Mouse (Mus musculus): Measurements from ENCODE around the gene Ugt1a9. TPM values are rescaled to one million over a fixed set of nuclear protein-coding genes. Genes with fewer than 3 reads are reported as not detected.
A peak's percentile ranks its signal among the peaks of the same experiment; 100 is the strongest.
"Not testable (repeated sequence)": the region's sequence is repeated elsewhere in the genome, so short reads cannot be mapped to it uniquely, and the experiment has no call there.

Gene Ugt1a9
- total RNA-seq, 1 experiment from 2014 or later = 5.9 TPM

DNA sequence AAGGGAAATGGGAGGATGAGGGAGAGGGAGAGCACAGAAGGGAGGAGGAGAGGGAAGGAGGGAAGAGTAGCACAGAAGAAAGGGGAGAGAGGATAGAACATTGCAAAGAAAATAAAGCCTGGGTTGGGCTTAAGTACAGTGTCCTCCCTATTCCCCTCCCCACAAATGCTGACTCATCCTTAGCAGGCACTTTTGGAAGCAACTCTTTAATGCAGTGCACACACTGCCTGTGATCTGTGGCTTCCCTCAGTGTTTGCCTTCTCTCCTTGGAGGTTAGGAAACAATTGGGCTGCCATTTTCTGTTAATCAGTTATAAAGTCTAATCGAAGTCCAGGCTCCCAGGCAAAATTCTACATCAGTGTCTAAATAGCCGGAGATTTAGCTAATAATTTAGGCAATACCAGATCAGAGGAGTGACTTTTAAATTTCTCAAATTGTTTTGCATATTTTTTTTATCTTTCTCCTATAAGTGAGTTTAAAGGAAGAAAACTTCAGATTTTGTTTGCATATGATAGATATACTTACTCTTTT is 38.5 kb downstream of the Ugt1a9 start:
- not testable (repeated sequence) for DNase-seq

DNA sequence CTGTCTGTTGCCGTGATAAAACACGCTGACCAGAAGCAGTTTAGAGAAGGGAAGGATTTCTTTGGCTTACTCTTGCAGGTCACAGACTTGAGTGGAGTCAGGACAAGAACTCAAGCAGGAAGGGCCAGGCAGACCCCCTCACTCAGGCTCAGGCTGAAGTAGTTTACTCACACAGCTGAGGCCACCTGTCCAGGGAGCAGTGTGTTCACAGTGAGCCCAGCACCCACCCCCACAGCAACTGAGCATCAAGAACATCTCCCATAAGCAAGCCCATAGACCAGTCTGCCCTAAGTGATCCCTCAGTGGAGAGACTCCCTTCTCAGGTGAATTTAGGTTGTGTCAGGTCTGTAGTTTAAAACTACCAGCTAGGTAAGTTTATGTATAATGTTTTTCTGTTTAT is 39.0 kb downstream of the Ugt1a9 start:
- DNase-seq = not testable (repeated sequence)

DNA sequence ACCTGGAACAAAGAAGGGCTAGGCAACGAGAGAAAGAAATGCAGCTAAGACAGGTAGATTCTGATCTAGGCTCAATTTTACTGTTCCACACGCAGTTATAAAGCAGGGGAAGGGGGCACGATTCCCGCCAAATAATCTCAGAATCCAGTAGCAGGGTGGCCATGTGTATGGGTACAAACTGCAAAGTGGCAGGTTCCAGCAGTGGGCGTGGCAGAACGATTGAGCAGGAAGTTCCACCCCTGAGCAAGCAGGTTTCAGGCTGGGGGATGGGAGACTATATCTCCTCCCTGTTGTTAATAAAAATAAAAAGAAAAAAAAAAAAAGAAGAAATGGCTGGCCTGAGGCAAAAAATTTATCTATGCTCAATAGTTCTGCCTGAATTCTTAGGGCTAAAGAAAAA is 42.2 kb downstream of the Ugt1a9 start:
- not testable (repeated sequence) for DNase-seq

DNA sequence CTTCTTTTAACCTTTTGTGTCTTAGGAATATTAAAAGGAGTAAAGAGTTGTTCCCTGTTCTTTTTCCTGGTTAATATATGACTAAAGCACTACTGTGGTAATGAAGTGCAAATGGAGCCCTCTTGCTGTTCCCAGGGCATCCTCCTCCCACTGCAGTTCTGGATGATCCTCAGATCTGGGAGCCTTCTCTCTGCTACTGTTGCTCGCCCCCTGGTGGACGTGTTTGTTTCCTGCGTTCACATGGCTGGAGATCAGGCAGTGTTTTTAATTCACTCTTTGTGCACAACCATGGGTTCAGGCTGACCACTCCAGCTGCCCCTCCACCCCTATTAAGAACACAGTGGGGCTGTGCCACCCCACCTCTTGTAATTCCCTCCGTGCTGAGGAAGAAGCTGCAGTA is 50.0 kb downstream of the Ugt1a9 start:
- DNase-seq = not testable (repeated sequence)

DNA sequence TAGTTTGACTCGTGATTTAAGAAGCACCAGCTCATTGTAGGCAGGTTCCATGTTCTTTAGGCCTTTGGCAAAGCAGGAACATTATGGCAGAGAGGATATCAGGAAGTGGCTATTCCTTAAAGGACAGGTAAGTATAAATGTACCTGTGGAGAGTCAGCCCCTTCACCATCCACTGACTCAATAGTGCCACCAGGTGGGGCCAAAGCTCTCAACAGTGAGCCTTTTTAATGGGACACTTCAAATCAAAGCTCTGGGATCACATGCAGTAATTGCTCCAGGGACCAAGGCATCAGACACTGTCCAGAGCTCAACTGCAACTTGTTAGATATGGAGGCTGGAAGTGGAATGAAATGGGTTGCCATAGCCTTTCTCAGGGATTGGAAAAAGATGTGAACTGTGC is 50.9 kb downstream of the Ugt1a9 start:
- peak; percentile 34 for DNase-seq

DNA sequence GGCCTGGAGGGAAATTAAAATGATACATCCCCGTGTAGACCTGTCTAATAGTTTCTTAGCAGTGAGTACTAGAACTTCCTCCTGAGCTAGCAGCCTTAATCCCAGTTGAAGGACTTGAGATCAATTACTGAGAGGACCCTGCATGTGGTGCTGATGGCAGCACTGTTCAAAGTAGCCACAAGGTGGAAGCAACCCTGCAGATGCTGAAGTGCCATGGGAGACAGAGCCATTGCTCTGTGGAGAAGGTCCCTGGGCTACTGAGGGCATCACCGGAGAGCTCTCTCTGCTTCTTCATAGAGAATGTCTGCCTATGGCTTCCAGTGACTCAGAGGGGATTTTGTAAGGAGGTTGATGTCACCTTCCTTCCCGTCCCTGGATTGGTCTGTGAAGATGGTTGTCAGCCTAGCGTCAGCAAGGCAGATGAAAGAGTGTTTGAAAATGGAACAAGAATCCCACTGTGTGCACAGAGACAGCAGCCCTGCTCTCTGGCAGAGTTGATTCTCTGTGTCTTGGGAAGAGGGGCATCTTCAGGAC is 55.3 kb downstream of the Ugt1a9 start:
- not testable (repeated sequence) for DNase-seq

DNA sequence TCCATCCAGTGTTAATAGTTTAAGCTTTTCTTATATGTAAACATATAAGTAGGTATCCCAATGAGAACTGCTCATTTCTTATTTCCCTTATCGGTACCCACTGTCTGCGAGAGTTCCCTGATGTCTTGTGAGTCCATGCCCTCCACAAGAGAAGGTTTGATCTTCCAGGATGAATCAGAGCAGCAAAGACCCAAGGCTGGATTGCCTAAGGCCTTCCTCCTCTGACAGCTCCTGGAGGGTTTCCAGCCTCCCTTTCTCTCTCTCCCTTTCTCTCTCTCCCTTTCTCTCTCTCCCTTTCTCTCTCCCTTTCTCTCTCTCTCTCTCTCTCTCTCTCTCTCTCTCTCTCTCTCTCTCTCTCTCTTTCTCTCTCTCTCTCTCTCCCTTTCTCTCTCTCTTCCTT is 58.5 kb downstream of the Ugt1a9 start:
- DNase-seq = peak; percentile 55

DNA sequence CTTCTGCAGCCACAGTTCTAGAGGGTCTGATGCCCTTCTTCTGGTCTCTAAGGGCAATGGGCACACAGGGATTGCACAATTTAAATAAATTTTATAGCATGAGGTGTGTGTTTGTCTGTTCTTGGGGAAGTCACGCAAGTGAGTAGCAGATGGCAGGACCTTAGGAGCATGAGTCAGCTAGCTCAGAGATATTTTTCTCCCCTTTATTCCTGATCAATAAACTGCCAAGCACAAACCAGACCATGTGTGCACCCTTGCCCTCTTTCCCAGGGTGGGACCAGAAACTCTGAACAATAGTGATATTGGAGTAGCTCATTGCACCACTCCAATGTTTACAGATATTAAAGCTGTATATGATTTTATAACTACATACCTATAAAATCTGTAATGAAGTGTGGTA is 59.6 kb downstream of the Ugt1a9 start:
- DNase-seq = not testable (repeated sequence)

DNA sequence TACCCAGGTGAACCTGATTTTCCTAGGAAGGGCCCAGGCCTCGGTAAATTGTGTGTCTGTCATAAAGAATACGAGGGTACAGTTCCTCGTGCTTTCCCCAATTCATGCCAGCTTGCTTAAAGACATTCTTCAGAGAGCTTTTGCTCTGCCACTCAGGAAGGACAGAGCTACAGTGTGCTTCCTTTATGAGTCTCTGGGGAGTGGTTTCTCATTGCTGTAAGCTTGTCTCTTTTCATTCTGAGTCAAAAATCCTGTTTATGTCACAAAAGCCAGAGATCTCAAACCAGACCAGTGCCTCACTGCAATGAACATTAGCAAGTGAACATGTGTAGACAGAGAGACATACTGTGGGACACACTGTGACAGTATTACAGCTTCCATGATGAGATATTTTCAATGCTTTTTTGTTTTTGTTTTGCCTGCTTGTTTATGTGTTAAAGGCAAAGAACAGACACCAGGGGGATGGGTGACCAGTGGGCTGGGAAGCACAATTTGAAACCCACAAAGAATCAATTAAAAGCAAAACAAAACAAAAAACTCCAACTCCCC is 63.4 kb downstream of the Ugt1a9 start:
- no peak for DNase-seq

DNA sequence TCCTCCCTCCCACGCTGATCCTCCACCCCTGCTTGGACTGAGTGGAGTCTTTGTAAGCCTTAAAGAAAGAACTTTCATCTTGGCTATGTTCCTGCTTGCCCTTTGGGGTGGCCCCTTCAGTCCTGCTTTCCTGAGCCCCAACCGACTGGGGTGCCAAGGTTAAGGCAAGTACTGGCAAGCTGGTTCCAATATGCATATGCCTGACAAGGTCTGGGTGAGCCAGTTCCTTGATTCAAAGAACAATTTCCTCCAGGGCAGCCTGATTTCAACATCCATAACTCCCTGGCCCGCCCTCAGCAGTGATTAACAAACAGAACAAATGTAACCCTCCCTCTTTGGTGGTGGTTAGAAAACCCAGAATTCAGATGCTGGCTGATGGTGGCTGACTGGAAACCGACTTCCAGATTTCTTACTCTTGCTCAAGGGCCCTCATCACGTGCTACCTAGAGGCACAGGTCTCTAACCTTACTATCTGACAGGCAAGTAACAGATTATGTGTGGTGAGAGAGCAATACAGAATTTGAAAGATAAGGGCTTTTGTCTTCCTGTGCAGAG is 63.9 kb downstream of the Ugt1a9 start, which contains the start of gene Ugt1a6a:
Gene Ugt1a6a, plus strand, starts transcription at position 353 of the 555 bp plus-strand sequence.
- DNase-seq = peak; percentile 49

DNA sequence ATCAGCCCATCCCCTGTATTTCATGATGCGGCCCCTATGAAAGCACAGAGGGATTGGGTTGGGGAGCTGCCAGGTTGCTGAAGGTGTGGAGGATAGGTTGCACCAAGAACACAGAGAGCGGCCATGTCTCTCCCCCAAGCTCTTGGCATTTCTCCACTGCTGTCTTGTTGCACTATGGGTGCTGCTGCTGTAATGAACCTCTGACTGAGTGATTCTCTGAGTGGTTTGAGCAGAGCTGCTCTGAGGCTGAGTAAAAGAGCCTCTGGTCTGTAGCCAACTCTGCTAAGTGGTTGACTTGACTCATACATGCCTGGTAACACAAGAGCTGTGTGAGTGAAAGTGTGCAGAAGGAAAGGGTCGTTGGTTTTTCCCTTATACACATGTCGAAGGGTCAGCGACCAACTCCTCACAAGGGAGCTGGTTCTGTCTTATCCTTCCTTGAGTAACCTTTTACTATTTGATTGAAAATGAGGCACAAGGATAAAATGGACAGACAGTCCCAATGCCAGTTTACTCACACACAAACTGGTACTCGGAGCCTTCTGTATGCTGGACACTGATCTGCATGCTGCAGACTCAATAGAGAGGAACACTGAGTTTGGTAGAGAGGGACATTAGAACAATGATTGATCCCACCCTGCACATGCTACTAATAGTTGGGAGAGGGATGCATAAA is 64.8 kb downstream of the Ugt1a9 start:
- DNase-seq = not testable (repeated sequence)

DNA sequence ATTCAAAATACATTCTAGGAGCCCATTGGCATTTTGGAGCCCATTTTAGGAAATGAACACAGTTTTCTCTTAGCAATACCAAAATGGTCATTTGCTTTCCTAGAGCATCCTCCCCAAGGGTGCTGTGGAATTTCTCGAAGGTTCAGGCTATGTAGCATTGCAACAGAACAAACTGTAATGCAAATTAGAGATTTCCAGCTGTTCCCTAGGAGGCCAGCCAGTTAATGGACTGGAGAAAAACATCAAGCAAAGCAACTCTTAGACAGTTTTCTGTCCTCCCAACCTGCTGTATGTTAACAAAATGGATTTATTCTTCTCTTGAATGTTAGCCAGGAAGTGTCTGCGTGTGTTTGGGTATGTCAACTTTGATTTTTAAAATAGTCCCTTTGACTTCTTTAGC is 66.0 kb downstream of the Ugt1a9 start:
- DNase-seq = no peak

DNA sequence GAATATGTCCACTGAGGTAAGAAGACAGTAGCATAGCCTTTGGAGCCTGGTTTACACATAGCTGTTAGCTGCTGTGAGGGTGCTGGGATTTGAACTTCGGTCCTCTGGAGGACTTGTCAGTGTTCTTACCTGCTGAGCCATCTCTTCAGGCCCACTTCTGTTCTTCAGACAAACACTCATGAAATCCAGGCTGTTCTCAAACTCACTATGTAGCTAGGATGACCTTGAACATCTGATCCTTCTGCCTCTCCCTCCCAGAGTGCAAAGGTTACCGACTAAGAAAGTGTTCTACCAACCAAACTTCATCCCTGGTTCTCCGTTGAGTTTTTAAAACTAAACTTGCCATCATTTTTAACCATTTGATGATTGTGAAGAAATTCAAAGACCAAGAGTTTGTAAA is 66.7 kb downstream of the Ugt1a9 start:
- DNase-seq = no peak

DNA sequence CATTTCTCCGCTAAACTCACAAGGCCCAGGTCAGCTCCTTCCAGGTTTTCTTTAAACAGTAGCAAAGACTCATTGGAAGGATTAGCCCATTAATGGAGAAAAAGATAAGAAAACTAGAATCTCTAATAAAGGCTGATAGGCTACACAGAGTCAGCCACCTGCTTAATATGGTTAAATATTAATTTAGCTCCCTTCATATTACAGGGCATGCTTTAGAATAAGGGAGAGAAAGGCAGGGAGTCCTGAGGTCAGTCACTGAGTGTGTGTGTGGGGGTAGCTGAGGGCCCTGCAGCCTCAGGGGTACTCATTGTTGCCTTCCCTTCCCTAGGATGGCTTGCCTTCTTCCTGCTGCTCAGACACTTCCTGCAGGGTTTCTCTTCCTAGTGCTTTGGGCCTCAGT is 67.5 kb downstream of the Ugt1a9 start:
- DNase-seq = no peak

DNA sequence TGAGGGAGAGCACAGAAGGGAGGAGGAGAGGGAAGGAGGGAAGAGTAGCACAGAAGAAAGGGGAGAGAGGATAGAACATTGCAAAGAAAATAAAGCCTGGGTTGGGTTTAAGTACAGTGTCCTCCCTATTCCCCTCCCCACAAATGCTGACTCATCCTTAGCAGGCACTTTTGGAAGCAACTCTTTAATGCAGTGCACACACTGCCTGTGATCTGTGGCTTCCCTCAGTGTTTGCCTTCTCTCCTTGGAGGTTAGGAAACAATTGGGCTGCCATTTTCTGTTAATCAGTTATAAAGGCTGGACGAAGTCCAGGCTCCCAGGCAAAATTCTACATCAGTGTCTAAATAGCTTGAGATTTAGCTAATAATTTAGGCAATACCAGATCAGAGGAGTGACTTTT is 69.9 kb downstream of the Ugt1a9 start:
- DNase-seq = not testable (repeated sequence)

DNA sequence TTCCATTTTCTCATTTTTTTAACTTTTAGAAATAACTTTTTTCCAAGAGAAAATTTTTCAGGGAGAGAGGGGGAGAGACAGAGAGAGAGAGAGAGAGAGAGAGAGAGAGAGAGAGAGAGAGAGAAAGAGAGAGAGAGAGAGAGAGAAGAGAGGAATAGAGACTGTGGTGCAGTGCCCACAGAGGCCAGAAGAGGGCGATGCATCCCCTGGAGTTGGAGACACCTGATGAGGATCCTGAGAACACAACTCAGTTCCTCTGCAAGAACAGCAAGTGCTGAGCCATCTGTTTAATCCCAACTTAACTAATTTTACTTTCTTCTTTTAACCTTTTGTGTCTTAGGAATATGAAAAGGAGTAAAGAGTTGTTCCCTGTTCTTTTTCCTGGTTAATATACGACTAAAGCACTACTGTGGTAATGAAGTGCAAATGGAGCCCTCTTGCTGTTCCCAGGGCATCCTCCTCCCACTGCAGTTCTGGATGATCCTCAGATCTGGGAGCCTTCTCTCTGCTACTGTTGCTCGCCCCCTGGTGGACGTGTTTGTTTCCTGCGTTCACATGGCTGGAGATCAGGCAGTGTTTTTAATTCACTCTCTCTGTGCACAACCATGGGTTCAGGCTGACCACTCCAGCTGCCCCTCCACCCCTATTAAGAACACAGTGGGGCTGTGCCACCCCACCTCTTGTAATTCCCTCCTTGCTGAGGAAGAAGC is 73.5 kb downstream of the Ugt1a9 start:
- peak; percentile 57 for DNase-seq

DNA sequence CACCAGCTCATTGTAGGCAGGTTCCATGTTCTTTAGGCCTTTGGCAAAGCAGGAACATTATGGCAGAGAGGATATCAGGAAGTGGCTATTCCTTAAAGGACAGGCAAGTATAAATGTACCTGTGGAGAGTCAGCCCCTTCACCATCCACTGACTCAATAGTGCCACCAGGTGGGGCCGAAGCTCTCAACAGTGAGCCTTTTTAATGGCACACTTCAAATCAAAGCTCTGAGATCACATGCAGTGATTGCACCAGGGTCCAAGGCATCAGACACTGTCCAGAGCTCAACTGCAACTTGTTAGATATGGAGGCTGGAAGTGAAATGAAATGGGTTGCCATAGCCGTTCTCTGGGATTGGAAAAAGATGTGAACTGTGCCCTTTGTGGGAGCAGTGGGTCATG is 74.7 kb downstream of the Ugt1a9 start:
- DNase-seq = peak; percentile 17

DNA sequence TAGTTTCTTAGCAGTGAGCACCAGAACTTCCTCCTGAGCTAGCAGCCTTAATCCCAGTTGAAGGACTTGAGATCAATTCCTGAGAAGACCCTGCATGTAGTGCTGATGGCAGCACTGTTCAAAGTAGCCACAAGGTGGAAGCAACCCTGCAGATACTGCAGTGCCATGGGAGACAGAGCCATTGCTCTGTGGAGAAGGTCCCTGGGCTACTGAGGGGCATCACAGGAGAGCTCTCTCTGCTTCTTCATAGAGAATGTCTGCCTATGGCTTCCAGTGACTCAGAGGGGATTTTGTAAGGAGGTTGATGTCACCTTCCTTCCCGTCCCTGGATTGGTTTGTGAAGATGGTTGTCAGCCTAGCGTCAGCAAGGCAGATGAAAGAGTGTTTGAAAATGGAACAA is 79.5 kb downstream of the Ugt1a9 start:
- peak; percentile 11 for DNase-seq

DNA sequence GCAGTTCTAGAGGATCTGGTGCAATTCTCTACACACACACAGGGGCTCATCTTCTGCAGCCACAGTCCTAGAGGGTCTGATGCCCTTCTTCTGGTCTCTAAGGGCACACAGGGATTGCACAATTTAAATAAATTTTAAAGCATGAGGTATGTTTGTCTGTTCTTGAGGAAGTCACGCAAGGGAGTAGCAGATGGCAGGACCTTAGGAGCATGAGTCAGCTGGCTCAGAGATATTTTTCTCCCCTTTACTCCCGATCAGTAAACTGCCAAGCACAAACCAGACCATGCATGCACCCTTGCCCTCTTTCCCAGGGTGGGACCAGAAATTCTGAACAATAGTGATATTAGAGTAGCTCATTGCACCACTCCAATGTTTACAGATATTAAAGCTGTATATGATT is 87.8 kb downstream of the Ugt1a9 start:
- DNase-seq = no peak

DNA sequence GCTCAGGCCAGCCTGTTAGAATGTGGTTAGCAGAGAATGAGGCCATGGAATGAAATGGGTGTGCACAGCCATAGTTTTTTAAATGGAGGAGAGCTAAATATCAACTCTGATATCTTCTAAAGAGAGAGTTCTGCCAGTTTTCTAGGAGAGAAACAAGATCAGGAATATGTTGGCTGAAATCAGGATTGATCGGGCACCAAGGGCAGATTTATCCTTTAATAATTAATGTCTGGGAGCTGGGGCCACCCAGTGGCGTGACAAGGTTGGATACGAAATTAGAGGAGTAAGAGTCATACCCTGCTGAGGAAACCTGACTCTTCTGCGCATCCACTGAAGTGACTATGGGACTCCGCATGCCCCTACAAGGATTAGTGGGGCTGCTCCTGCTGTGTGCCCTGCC is 95.1 kb downstream of the Ugt1a9 start, which contains the start of gene Ugt1a5:
Gene Ugt1a5, plus strand, starts transcription at position 302 of the 400 bp plus-strand sequence.
- no peak for DNase-seq

DNA sequence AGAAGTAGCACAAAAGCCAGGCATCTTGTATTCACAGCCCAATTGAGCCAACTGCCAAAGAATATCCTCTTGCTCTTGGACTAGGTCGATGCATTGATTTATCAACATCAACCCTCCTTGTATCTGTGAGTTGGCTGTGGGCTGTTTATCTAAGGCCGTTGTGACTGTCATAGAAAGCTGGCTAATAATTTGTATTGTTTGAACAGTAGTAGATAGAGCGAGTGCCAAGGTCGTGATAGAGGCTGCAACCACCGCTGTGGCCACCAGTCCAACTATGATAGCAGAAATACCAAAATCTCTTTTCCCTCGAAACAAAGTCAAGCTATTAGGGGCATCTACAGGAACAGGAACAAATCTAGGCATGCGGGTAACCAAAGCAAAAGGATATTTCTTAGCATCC is 101.6 kb downstream of the Ugt1a9 start:
- DNase-seq = not testable (repeated sequence)

DNA sequence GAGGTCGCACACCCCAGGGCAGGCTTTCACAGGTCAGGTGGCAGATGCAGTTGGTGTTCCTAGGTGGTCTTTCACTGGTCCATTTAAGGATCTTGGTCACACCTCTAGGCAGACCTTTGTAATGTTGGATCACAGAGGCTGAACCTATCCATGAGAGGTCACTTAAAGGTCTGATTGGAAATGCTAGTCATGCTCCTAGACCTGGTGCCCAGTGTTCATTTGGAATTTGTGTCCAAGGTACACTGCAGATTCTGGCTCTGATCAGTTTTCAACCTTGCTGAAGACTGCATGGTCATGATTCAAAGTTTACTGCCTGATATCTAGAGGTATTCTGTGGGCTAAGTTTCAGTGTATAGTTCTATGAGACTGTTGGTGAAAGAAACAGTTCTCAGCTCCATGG is 109.1 kb downstream of the Ugt1a9 start:
- no peak for DNase-seq

Measured in adrenal gland, postnatal 14 days (tissue).